Mouse (Mus musculus): ENCODE measurements at regions not wholly inside any gene's neighbourhood (a gene's known extent, or its start where the extent isn't known, plus 50 kb on each side); places are given as distances from the start of the nearest gene placed in this dataset.

DNA sequence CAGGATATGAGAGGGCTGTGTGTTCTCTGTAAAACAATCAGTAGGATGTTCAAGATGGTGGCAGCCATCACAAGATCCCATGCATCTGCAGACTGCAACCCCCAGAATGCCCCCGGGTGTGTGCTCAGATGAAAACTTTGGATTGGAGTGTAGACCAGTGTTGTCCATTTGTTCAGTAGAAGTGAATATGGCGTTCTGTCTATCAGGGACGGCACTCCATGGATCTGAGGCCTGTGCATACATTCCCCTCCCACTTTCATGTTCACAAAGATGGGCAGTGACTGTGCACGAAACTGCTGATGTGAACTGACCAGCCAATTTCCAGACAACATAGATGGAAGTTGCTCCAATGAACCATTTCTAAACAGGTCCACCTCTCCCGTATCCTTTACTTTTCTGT lies 330.3 kb downstream of the Cd83 start:
- in situ Hi-C loops (cut with MboI; ENCODE audit: unreplicated experiment in 2 of 2): no loop called here

DNA sequence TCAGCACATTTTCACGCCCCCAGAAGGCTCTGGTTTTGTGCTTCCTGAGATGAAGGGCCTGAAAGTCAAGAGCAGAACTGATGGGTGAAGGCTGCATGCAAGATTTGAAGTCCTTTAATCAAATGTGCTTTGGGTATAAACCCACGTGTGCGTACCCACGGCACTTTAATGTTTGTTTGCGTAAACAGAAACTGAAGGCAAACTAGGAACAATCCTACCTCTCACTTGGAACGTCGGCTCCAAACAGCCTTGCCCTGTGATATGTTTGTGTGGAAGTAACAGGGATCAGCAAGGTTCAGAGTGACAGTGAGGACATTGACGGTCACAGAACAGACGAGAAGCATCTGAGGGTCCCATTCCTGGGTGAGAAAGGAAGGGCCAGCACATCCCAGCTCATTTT lies 333.3 kb downstream of the Cd83 start:
- in situ Hi-C loops (cut with MboI; ENCODE audit: unreplicated experiment in 2 of 2): no loop called here

DNA sequence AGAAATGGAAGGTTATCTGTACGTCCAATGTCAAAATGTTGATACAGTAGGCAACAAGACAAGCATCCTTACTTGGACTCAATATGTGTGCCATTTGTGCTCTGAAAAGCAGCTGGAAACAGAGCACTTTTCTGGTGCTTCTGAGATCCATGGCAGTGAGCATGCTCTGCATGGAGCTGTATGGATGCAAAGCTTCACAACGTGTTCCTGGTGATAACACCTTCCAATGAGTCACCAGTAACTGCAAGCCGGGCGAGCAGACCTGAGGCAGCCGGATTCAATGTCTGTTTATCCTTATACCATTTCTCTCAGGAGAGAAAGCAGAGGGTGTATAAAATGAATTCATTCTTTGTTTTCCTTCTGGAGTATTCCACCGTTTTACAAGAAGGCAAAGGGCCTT lies 334.3 kb downstream of the Cd83 start:
- in situ Hi-C loops (cut with MboI; ENCODE audit: unreplicated experiment in 2 of 2): no loop called here

DNA sequence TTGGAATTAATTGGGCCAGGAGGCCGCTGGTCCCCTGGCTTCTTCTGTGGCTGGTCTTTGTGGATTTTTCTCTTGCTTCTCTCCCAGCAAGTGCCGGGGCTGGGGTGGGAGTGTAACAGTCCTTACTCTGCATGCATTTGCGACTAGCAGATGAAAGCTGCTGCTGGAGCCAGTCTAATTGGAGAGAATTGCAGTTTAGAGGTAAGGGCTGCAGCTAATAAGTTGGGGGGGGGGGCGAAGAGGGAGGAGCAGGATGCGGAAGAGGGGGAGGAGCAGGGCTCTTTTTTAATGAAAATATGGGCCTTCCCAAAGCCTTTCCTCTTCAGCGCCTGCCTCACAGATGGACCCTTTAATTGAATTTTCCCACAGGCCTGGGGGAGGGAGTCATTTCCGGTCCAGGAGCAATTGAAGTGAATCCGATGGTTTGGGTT lies 336.7 kb downstream of the Cd83 start:
- in situ Hi-C loops (cut with MboI; ENCODE audit: unreplicated experiment in 2 of 2): no loop called here

DNA sequence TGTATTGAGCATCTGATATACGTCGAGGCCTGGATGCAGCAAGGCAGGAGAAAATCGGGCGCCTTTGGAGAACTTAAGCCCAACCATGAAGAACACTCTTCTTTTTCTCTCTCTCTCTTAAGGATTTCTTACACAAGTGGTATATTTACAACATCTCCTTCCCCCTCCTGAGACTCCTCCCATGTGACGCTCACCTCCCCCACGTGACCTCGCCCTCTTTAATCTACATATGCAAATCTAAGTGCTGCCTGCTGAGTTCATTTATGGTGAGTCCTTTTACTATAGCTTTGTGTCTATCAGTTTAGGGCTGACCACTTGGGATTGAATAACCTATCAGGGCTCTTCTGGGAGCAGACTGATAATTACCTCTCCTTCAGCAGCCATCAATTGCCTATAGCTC lies 337.4 kb downstream of the Cd83 start:
- in situ Hi-C loops (cut with MboI; ENCODE audit: unreplicated experiment in 2 of 2): no loop called here

DNA sequence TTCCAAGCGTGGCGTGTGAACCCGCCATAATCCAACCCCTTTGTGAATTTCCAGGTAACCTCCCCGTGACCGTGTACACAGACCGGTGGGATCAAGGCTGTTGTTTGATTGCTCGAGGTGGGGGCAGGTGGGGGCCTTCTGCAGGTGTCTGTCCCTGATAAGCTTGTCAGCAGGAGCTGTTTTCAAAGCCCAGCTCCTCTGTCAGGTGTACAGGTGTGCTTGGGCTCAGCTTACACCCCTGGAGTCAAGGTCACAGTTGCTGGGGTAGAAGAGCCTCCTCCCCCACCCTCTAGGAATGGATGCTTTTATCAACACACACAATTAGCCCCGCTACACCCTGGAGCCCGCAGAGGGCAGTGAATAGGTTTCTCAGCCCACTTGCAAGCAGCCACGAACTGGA lies 341.6 kb downstream of the Cd83 start:
- in situ Hi-C loops (cut with MboI; ENCODE audit: unreplicated experiment in 2 of 2): no loop called here

DNA sequence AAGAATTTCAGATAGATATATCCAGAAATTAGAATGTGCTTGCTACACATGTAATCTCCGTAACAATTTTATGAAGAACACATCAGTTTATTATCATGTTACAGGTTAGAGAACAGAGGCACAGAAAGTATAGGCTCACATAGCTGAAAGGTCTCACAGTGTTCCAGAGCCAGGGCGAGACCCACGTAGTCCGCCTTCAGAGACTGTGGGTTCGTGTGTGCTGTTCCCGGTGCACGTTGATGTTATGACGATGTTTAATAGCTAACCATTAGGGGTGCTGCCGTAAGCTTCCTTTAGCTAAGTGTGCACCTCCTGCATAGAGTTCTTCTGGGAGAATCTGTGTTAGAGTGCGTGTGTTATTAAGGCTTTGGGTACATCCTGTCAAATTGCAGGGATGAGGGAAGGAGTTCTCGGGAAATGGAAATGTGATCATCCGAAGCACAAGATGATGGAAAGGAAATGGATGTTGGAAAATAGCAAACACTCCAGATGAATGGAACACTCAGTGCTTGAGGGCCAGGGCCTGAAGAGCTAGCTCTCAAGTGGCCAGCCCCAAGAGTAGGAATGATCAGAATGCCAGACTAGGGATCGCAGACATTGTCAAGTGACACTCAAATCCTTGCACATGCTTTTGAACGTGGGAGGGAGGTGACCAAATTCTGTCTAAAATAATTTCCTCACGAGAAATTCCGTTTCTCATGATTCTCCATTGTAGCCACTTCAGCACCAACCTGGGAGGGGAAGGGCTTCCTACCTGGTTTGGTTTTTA lies 344.1 kb downstream of the Cd83 start:
- in situ Hi-C loops (cut with MboI; ENCODE audit: unreplicated experiment in 2 of 2): no loop called here

DNA sequence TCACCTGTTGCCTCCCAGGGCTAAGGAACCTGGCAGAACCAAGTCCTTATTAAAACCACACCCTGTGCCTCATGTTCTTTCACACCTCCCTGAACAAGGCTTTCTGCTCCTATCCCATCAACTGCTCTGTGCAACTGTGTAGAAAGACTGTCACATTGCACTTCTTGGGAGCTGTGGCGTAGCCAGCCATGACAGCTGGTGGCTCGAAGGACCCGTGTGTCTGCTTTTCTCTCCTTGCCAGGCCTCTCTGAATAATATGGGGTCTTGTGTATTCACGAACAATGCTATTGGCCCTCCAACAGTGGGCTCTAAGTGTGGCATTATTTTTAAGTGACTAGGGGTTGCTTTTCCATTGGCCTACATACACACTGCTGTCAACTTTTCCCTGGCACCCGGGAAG lies 347.3 kb downstream of the Cd83 start:
- in situ Hi-C loops (cut with MboI; ENCODE audit: unreplicated experiment in 2 of 2): no loop called here

DNA sequence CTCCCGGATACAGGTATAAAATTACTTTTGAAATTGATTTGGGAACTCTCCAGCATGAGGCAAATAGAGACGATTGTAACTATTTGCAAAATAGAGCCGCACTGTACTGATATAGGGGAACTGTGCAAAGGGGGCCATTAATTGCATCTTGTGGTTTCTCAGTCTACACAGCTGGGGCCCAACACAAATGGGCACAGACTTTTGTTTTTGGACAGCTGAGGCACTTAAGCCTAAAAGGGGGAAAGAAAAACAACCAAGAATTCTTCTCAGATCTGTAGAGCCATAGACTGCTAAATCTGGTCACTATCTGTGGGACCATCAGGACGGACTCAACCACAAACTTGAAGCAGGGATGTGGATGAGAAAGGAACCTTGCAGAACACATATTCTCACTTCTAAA lies 347.9 kb downstream of the Cd83 start:
- in situ Hi-C loops (cut with MboI; ENCODE audit: unreplicated experiment in 2 of 2): no loop called here

DNA sequence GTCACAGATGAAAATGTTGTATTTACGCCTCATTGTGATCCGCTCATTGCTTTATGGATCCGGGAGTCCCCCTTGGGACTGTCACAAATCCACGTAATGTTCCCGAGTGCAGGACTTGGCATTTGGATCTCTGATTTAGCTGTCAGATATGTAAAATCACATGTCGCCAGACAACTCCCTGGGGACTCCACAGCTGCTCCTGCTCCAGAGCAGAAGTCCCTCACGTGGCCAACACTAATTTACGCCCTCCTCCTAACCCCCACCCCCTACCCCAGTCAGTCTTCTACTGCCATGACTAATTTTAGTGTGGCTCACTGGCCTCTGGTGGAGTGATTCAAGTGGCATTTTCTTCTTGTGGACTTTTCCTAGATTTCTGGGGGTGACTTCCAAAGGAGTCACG lies 348.9 kb downstream of the Cd83 start:
- in situ Hi-C loops (cut with MboI; ENCODE audit: unreplicated experiment in 2 of 2): no loop called here

DNA sequence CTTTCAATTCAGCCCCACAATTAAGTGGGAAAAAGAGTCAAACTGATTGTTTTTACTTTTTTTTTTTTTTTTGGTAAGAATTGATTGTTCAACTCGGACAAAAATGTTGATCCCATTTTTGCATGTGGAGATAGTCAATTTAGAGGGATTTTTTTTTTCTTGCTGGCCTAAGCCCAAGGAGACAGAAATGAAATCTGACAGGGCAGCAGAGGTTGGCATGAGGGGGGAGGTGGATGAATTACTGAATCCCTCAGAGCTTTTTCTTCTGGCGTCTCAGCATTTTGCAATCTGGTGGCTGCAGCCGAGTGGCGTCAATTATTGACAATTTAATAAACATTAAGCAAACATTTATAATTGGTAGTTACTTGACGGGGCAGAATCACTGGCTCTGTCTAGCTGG lies 356.6 kb downstream of the Cd83 start:
- in situ Hi-C loops (cut with MboI; ENCODE audit: unreplicated experiment in 2 of 2): no loop called here

DNA sequence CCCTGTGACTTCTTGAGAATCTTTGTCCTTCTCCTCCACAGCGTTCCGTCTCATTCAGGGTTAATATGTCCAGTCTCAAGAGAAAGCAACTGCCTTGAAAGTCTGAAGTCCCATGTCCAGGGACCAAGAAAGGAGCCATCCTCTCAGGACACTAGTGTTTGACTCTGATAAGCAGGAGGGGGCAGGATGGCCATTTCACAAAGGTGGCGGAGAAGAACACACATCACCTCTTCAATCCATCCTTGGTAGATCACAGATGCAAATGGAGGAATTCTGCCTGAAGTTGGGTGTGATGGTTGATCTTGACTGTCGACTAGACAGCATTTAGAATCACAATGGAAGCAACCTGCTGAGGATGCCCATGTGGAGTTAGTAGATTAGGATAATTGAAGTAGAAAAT lies 360.9 kb downstream of the Cd83 start:
- in situ Hi-C loops (cut with MboI; ENCODE audit: unreplicated experiment in 2 of 2): no loop called here

DNA sequence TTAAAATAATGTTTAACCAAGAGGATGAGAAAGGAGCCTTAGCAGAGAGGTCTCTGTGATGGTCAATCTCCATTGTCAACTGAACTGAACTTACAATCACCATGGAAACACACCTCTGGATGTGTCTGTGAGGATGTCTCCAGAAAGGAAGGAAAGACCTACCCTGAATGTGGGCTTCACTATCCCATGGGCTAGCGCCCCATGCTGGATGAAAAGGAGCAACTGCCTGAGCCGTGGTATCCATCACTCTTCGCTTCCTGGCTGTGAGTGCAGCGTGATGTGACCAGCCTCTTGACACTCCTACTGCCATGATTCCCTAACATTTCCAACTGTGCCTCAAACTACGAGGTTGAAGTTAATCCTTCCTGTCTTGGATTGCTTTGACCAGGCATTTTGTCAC lies 363.3 kb downstream of the Cd83 start:
- in situ Hi-C loops (cut with MboI; ENCODE audit: unreplicated experiment in 2 of 2): no loop called here

DNA sequence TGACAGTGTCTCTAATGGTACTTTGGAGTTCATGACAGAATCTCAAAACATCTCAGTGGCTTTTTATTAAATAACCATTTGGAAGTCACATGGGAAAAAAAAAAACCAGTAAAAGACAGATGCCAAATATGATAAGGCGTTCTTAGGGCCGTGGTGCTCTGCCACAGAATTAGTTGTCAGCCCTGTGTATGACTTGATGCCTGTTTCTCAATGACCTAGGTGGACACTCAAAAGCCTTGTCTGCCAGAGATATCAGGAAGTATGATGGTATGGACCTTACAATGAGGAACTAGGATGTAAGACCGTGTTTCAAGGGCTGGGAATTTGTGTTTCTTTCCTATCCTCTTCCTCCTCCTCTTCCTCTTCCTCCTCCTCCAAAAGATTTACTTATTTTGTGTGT lies 364.9 kb downstream of the Cd83 start:
- in situ Hi-C loops (cut with MboI; ENCODE audit: unreplicated experiment in 2 of 2): no loop called here

DNA sequence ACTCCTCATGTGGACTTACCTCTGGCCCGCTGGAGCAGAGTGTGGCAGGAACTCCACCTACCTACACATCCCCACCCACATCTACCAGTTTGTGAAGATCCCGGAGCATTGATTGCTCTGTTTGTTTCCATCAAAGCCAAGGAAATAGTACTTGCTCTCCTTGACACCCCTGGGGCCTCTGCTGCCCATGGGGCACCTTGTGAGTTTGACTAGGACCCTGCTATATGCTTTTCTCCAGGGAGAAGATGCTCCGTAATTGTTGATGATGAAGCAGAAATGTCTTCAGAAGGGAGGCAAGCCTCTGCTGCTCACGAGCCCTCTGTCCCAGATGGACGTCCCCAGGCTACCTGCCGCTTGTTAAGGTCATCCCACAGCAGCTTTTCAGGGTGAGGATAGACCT lies 367.0 kb downstream of the Cd83 start:
- in situ Hi-C loops (cut with MboI; ENCODE audit: unreplicated experiment in 2 of 2): no loop called here

DNA sequence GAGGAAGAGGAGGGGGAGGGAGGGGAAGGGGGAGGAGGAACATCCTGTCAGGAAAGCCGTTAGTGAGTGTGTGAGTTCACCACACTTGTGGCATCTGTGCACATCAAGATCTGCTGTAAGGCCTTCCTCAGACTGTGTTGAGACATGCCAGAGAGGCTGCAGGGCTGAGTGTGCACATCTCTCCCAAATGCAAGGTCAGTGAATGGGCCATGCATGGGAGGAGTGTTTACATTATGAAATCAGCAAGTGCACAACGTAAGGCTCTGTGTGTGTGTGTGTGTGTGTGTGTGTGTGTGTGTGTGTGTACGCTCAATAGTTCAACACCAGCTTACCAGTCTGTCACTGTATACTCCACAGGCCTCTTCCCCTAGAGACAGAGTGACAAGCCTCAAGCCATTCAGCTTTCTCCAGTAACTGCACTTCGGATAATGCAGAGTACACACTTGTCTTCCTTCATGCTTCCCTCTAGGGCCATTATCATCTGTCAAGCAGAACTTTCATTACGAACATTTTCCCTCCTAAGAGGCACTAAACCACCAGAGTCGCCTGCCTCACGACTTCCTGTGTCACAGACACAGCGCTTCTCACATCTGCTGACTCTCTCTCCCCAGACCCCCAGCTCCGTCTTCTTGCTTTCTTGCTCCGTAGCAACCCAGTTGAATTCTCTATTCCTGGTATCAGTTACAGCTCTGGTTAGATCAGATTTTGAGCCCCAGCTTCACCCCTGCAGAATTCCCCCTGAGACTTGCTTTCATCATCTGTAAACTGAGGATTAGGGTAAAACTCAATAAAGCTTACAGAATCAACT lies 368.4 kb downstream of the Cd83 start:
- in situ Hi-C loops (cut with MboI; ENCODE audit: unreplicated experiment in 2 of 2): no loop called here

DNA sequence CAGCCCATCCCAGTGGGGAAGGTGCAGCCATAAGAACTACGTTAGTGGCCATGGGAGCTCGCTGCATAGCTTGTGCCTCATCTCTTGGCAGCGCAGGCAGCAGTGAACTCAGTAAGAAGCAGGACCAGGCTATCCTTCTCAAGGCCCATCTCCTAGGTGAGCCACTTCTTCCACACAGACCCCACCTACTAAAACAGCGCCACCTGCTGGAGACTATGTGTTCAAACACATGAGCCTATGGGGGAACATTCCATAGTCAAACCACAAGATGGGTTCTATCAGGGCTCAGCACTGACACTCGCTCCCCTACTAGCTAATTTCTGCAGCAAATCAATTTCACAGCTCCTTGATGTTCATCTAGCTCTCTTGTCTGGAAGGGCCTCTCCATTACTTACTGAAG lies 369.2 kb downstream of the Cd83 start:
- in situ Hi-C loops (cut with MboI; ENCODE audit: unreplicated experiment in 2 of 2): no loop called here

DNA sequence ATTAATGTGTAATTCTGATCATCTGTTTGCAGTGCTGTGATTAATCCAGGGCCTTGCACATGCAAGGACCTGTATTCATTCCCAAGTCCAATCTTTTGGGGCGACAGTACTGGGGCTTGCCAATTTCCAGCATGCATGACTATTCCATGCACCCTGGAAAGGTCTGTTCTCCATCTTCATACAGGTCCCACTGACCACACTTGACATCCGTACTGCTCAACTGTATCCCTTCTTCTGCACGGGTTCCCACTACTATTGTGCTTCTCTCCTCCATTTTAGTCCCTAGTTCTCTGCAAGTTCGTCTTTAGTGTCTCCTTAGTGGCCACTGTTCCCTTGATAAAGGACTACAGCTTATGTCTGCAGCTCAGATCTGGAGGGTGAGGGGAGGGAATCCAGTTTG lies 371.4 kb downstream of the Cd83 start:
- in situ Hi-C loops (cut with MboI; ENCODE audit: unreplicated experiment in 2 of 2): no loop called here

DNA sequence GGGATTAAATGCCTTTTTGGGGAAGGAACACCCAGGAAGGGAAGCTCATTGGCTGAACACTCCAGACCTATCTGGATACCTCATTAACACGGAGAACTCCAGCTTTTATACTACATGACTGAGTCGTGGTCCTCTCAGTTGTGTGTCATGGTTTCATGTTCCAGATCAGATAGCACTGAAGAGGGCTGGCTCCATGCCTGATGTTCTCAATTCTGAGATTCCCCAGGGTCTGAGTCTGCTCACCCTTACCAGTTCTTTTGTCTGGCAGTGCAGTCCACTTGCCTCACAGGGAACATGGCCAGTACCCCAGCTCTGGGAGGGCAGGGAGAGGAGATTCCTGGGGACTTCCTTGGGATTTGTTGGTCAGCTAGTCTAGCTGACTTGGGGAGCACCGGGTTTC lies 372.0 kb downstream of the Cd83 start:
- in situ Hi-C loops (cut with MboI; ENCODE audit: unreplicated experiment in 2 of 2): no loop called here

DNA sequence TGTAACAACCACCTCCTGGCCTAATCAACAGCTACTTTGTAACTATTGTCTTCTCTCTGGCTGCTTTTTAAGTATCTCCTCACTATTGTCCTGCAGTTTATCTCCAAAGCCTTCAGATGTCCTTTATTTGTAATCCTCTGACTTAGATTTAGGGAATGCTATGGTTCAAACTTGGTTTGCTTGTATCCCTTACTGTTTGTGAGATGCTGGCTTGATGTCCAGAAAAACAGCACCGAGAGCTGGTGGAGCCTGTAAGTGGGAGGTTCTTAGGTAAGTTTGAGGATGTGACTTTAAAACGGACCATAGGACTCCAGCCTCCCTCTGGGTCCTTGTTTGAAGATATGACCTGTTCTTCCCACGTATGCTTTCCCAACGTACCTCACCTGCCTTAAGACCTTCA lies 372.7 kb downstream of the Cd83 start:
- in situ Hi-C loops (cut with MboI; ENCODE audit: unreplicated experiment in 2 of 2): no loop called here

DNA sequence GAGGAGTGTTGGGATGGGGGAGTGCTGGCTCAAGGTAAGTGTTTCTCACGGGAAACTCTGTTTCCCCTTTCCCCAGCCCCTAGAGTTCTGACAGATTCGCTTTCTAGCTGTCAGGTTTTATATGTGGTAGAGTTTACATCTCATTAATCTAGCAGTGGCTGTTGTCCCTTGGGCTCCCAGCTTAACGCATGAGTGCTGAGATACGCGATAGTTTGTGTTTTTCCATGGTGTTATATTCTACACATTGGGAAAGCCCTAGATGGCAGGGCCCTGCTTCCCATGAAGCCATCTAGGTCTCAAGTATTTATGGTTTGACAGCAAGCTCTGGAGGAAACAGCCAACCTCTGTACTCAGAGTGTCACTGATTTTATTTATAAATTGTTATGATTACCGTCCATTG lies 373.8 kb downstream of the Cd83 start:
- in situ Hi-C loops (cut with MboI; ENCODE audit: unreplicated experiment in 2 of 2): no loop called here

DNA sequence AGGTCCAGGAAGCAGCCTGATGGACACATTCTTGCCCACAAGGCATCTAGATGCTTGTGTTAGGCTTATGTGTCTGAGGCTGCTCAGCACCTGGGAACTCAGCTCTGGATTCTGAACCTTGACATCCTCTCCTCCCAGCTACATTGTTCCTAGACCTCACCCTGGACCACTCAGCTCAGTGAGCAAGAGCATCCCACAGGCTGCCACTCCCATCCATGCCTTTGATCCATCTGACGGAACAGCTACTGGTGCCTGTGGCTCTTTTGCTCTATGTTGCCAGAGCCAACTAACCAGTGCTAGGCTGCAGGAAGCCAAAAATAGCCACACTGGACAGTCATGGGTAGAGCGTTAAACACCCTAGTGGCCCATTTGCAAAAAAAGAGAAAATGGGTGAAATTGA lies 374.8 kb downstream of the Cd83 start:
- in situ Hi-C loops (cut with MboI; ENCODE audit: unreplicated experiment in 2 of 2): no loop called here
